Mouse (Mus musculus): ENCODE data around the gene Aunip. TPM values are rescaled to one million over a fixed set of nuclear protein-coding genes. Genes with fewer than 3 reads are reported as not detected.
A peak's percentile ranks its signal among the peaks of the same experiment; 100 is the strongest.

Aunip gene
- total RNA-seq, 4 experiments from 2014 or later, result 0.20 TPM; not detected in 3

GRCm38 (mm10) chr4:134514309-134514930 lies 3.6 kb downstream of the Aunip start:
- no peak for DNase-seq (ENCODE audit: low spot score)

- DNase-seq (ENCODE audit: low spot score), result no peak
Observed at GRCm38 (mm10) chr4:134515614-134516013, 4.8 kb downstream of the Aunip start.

- peak; percentile 63 for DNase-seq (ENCODE audit: low spot score)
Observed at GRCm38 (mm10) chr4:134516981-134517380, 6.2 kb downstream of the Aunip start.

GRCm38 (mm10) chr4:134517719-134518118 lies 6.9 kb downstream of the Aunip start:
- DNase-seq (ENCODE audit: low spot score), result no peak

- no peak for DNase-seq (ENCODE audit: low spot score)
Observed at GRCm38 (mm10) chr4:134518541-134518940, 7.7 kb downstream of the Aunip start.

GRCm38 (mm10) chr4:134519281-134519680 lies 8.5 kb downstream of the Aunip start:
- no peak for DNase-seq (ENCODE audit: low spot score)

GRCm38 (mm10) chr4:134523447-134523846 lies 12.6 kb downstream of the Aunip start:
- DNase-seq (ENCODE audit: low spot score), result no peak

- DNase-seq (ENCODE audit: low spot score), result no peak
Observed at GRCm38 (mm10) chr4:134525806-134526205, 15.0 kb downstream of the Aunip start.

- no peak for DNase-seq (ENCODE audit: low spot score)
Observed at GRCm38 (mm10) chr4:134526220-134526619, 15.4 kb downstream of the Aunip start.

- no peak for DNase-seq (ENCODE audit: low spot score)
Observed at GRCm38 (mm10) chr4:134532928-134533327, 22.1 kb downstream of the Aunip start.

GRCm38 (mm10) chr4:134533421-134533820 lies 22.6 kb downstream of the Aunip start:
- no peak for DNase-seq (ENCODE audit: low spot score)

GRCm38 (mm10) chr4:134534124-134534886 lies 23.5 kb downstream of the Aunip start:
- peak; percentile 63 for DNase-seq (ENCODE audit: low spot score)

- peak; percentile 99 for DNase-seq (ENCODE audit: low spot score)
Observed at GRCm38 (mm10) chr4:134534932-134535786, 24.4 kb downstream of the Aunip start, which contains the start of gene Mtfr1l. TSS of gene Mtfr1l (minus strand) at chr4:134535387.

- no peak for DNase-seq (ENCODE audit: low spot score)
Observed at GRCm38 (mm10) chr4:134535787-134536151, 25.0 kb downstream of the Aunip start.

GRCm38 (mm10) chr4:134538997-134539580 lies 28.3 kb downstream of the Aunip start:
- DNase-seq (ENCODE audit: low spot score), result no peak

GRCm38 (mm10) chr4:134542726-134543125 lies 31.9 kb downstream of the Aunip start:
- no peak for DNase-seq (ENCODE audit: low spot score)

- peak; percentile 93 for DNase-seq (ENCODE audit: low spot score)
Observed at GRCm38 (mm10) chr4:134543261-134543660, 32.5 kb downstream of the Aunip start.

- no peak for DNase-seq (ENCODE audit: low spot score)
Observed at GRCm38 (mm10) chr4:134546814-134547705, 36.3 kb downstream of the Aunip start.

GRCm38 (mm10) chr4:134548169-134548938 lies 37.6 kb downstream of the Aunip start:
- DNase-seq (ENCODE audit: low spot score), result peak; percentile 41

GRCm38 (mm10) chr4:134549899-134550298 lies 39.1 kb downstream of the Aunip start:
- no peak for DNase-seq (ENCODE audit: low spot score)
